Mouse (Mus musculus): ENCODE results near the gene Psmb3. TPM values are rescaled to one million over a fixed set of nuclear protein-coding genes. Genes with fewer than 3 reads are reported as not detected.

Psmb3 gene
- polyA plus RNA-seq, 1 experiment, result 397 TPM

GRCm38 (mm10) chr11:97697199-97697890 is 5.9 kb upstream of the Psmb3 start:
- H3K4me3 ChIP-seq (ENCODE audit: insufficient read depth, low read depth, low read length), result no peak overlapping the region
- 64% methylated on average over 11 of the region's 11 CpGs for WGBS
- peaks cover 6% of the 10 kb centered on the region; the same call in 1 of the 2 replicates for H3K4me1 ChIP-seq (ENCODE audit: control insufficient read depth, insufficient read depth, low read length)
- no peak overlapping the region for H3K27ac ChIP-seq (ENCODE audit: insufficient read depth, low read depth, low read length)
- DNase-seq, result no peak
- no peaks in the 10 kb centered on the region for H3K36me3 ChIP-seq (ENCODE audit: control insufficient read depth, insufficient read depth, low read length)
- no peaks in the 10 kb centered on the region for H3K27me3 ChIP-seq (replicated peaks; ENCODE audit: control insufficient read depth, insufficient read depth, low read length)
- TF ChIP-seq POLR2A (IDR thresholded peaks at IDR 0.05; ENCODE audit: low read depth, low read length) (no peak), CTCF (conservative IDR thresholded peaks at IDR 0.05; ENCODE audit: insufficient read depth, insufficient read length, low read depth, low read length) (no peak)

DNA sequence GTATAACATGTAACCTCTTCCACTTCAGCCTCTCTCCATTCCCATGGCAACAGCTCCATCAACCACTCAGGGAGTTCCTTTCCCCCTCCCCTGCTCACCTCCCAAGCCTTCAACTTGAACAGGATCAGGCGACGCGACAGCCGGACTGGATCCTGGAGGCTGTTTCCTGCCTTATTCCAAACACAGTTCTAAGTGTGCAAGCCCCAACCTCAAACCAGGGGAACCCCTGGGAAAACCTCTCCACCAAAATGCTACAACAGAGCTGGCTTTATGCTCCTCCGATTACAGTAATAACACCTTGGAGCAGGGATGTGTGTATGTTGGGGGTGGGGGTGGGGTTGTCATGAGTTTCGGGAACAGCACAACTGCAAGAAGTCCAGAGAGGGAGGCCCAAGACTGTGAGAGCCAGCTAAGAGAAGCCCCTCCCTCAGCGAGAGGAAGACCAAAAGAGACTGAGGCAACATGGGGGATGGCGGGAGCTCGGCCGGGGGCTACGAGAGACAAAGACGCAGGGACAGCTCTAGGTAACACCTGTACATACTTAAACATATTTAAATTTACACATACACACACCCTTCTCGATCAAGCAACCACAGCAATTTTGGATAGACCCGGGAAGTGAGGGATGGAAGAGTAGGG is 5.2 kb upstream of the Psmb3 start:
- WGBS, result 19% methylated on average over 14 of the region's 14 CpGs
- DNase-seq, result no peak
- no peak overlapping the region for H3K27ac ChIP-seq (ENCODE audit: insufficient read depth, low read depth, low read length)
- peaks cover 6% of the 10 kb centered on the region; the same call in 1 of the 2 replicates for H3K4me1 ChIP-seq (ENCODE audit: control insufficient read depth, insufficient read depth, low read length)
- H3K27me3 ChIP-seq (replicated peaks; ENCODE audit: control insufficient read depth, insufficient read depth, low read length), result no peaks in the 10 kb centered on the region
- H3K4me3 ChIP-seq (ENCODE audit: insufficient read depth, low read depth, low read length), result peak overlapping the region; percentile 79
- TF ChIP-seq CTCF (conservative IDR thresholded peaks at IDR 0.05; ENCODE audit: insufficient read depth, insufficient read length, low read depth, low read length), result no peak
- TF ChIP-seq POLR2A (IDR thresholded peaks at IDR 0.05; ENCODE audit: low read depth, low read length), result no peak
- no peaks in the 10 kb centered on the region for H3K36me3 ChIP-seq (ENCODE audit: control insufficient read depth, insufficient read depth, low read length)

DNA sequence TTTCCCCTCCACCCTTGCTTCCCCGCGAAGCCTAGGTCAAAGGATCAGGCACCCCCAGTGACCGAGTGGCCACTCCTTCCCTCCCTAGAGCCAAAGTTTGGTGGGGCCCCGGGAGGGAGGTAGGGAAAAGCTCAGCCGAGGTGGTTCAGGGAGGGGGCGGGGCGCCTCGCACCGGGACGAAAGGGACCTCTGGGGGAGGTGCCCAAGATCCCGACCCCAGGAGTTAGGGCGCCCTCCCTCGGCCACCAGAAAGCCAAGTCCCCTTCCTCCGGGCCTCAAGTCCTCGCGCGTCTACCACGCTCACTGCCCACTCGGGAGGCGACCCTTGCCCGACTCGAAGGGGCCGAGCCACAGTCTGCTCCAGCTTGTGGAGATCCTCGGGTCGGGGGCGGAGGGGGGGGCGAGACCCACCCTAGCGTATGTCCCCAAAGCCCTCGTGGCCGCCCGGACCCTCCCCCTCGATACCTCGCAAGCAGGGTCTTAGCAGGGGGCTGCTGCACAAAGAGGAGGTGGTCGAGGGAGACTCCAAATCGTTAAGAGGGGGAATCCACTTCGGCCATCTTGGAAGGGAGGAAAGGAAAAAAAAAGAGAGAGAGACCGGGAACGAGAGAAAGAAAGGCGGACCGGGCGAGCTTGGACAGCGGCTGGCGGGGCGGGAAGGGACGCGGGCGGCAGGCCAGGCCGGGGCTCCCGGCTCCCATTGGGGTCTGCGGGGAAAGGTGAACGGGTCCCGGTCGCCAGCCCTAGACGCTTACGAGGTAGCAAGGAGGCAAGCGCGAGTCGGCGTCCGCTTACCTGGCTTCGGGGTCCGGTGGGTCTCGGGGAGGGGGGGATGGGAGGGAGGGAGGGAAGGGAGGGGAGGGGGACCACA is 4.2 kb upstream of the Psmb3 start:
- TF ChIP-seq POLR2A (IDR thresholded peaks at IDR 0.05; ENCODE audit: low read depth, low read length) (no peak), CTCF (conservative IDR thresholded peaks at IDR 0.05; ENCODE audit: insufficient read depth, insufficient read length, low read depth, low read length) (no peak; the same call in 1 of the 2 replicates)
- H3K27ac ChIP-seq (ENCODE audit: insufficient read depth, low read depth, low read length), result peak overlapping the region; percentile 35

DNA sequence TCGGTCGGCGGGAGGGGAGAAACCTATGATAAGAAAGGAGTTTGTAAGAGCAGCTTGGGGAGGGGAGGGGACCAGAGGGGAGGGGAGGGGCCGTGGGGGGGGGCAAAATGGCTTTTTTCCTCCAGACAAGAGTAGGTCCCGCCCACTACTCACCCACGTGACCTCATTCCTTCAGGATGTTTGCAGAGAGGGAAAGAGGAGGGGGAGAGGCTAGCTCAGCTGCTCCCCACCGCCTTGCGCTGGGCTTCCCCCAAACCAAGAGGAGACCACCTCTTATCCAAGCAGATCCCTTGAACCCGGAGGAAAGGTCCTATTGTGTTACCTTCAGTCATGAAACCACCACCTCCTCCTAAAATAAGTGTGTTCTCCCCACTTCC is 3.6 kb upstream of the Psmb3 start:
- under 1% methylated on average over 6 of the region's 9 CpGs for WGBS
- peak; percentile 74 for TF ChIP-seq POLR2A (IDR thresholded peaks at IDR 0.05; ENCODE audit: low read depth, low read length)
- TF ChIP-seq CTCF (conservative IDR thresholded peaks at IDR 0.05; ENCODE audit: insufficient read depth, insufficient read length, low read depth, low read length), result no peak
- H3K27me3 ChIP-seq (replicated peaks; ENCODE audit: control insufficient read depth, insufficient read depth, low read length), result no peaks in the 10 kb centered on the region
- H3K36me3 ChIP-seq (ENCODE audit: control insufficient read depth, insufficient read depth, low read length), result no peaks in the 10 kb centered on the region
- peak; percentile 95 for DNase-seq
- H3K4me3 ChIP-seq (ENCODE audit: insufficient read depth, low read depth, low read length), result peak overlapping the region; percentile 79
- peaks cover 14% of the 10 kb centered on the region; the same call in 1 of the 2 replicates for H3K4me1 ChIP-seq (ENCODE audit: control insufficient read depth, insufficient read depth, low read length)
- peak overlapping the region; percentile 98 for H3K27ac ChIP-seq (ENCODE audit: insufficient read depth, low read depth, low read length)

More for the DNA sequence above, 4.2 kb upstream of the Psmb3 start:
- Histone ChIP-seq H3K4me1 (ENCODE audit: control insufficient read depth, insufficient read depth, low read length) (peaks cover 8% of the 10 kb centered on the region; the same call in 1 of the 2 replicates), H3K36me3 (ENCODE audit: control insufficient read depth, insufficient read depth, low read length) (no peaks in the 10 kb centered on the region), H3K27me3 (replicated peaks; ENCODE audit: control insufficient read depth, insufficient read depth, low read length) (no peaks in the 10 kb centered on the region), H3K4me3 (ENCODE audit: insufficient read depth, low read depth, low read length) (peak overlapping the region; percentile 79)
- 1% methylated on average over 63 of the region's 63 CpGs for WGBS
- peak; percentile 73 for DNase-seq

- peaks cover 15% of the 10 kb centered on the region; the same call in 1 of the 2 replicates for H3K4me1 ChIP-seq (ENCODE audit: control insufficient read depth, insufficient read depth, low read length)
- peak within 1 kb of the TSS; percentile 79 for H3K4me3 ChIP-seq (ENCODE audit: insufficient read depth, low read depth, low read length)
- no peak for TF ChIP-seq CTCF (conservative IDR thresholded peaks at IDR 0.05; ENCODE audit: insufficient read depth, insufficient read length, low read depth, low read length)
- no peak for TF ChIP-seq POLR2A (IDR thresholded peaks at IDR 0.05; ENCODE audit: low read depth, low read length)
- H3K27me3 ChIP-seq (replicated peaks; ENCODE audit: control insufficient read depth, insufficient read depth, low read length), result no peaks in the 10 kb centered on the region
- no peaks in the 10 kb centered on the region for H3K36me3 ChIP-seq (ENCODE audit: control insufficient read depth, insufficient read depth, low read length)
- peak within 1 kb of the TSS; percentile 98 for H3K27ac ChIP-seq (ENCODE audit: insufficient read depth, low read depth, low read length)
- DNase-seq, result peak; percentile 88
- under 1% methylated on average over 84 of the region's 85 CpGs for WGBS
These were observed 3.0 kb upstream of the Psmb3 start, which contains the start of gene Pcgf2 for GRCm38 (mm10) chr11:97700003-97700745. Pcgf2 (minus strand) TSS chr11:97700497.
